Mouse (Mus musculus): ENCODE results near the gene Clcf1.
A peak's percentile ranks its signal among the peaks of the same experiment; 100 is the strongest.

The Clcf1 gene

GRCm38 (mm10) chr19:4214071-4214770, at the start of gene Clcf1, which contains the start of gene AC109138.7:
Gene Clcf1 (plus strand): TSS chr19:4214238.
Gene AC109138.7 (plus strand): TSS chr19:4214357.
- no peak for DNase-seq (ENCODE audit: low read depth, low spot score)

- DNase-seq (ENCODE audit: low read depth, low spot score): no peak
These were observed 49.3 kb upstream of the Clcf1 start for GRCm38 (mm10) chr19:4164721-4165120.

- no peak for DNase-seq (ENCODE audit: low read depth, low spot score)
These were observed 47.2 kb upstream of the Clcf1 start for GRCm38 (mm10) chr19:4166678-4167476.

- DNase-seq (ENCODE audit: low read depth, low spot score): peak; percentile 99
These were observed 44.7 kb upstream of the Clcf1 start for GRCm38 (mm10) chr19:4169378-4169784.

GRCm38 (mm10) chr19:4169810-4170209, 44.2 kb upstream of the Clcf1 start:
- DNase-seq (ENCODE audit: low read depth, low spot score): no peak

- DNase-seq (ENCODE audit: low read depth, low spot score): no peak
These were observed 43.2 kb upstream of the Clcf1 start for GRCm38 (mm10) chr19:4170723-4171392.

- DNase-seq (ENCODE audit: low read depth, low spot score): no peak
These were observed 42.4 kb upstream of the Clcf1 start for GRCm38 (mm10) chr19:4171393-4172290.

- no peak for DNase-seq (ENCODE audit: low read depth, low spot score)
These were observed 41.1 kb upstream of the Clcf1 start for GRCm38 (mm10) chr19:4172925-4173324.

- DNase-seq (ENCODE audit: low read depth, low spot score): peak; percentile 31
These were observed 38.6 kb upstream of the Clcf1 start, which contains the start of gene Carns1 for GRCm38 (mm10) chr19:4175368-4175947. Gene Carns1 (minus strand): TSS chr19:4175479.

- DNase-seq (ENCODE audit: low read depth, low spot score): no peak
These were observed 33.6 kb upstream of the Clcf1 start for GRCm38 (mm10) chr19:4180411-4180810.

- peak; percentile 63 for DNase-seq (ENCODE audit: low read depth, low spot score)
These were observed 32.1 kb upstream of the Clcf1 start for GRCm38 (mm10) chr19:4181892-4182291.

- no peak for DNase-seq (ENCODE audit: low read depth, low spot score)
These were observed 30.3 kb upstream of the Clcf1 start for GRCm38 (mm10) chr19:4183689-4184088.

- no peak for DNase-seq (ENCODE audit: low read depth, low spot score)
These were observed 28.8 kb upstream of the Clcf1 start for GRCm38 (mm10) chr19:4184976-4185975.

- DNase-seq (ENCODE audit: low read depth, low spot score): no peak
These were observed 26.7 kb upstream of the Clcf1 start for GRCm38 (mm10) chr19:4187303-4187702.

- no peak for DNase-seq (ENCODE audit: low read depth, low spot score)
These were observed 24.9 kb upstream of the Clcf1 start for GRCm38 (mm10) chr19:4189051-4189620.

- DNase-seq (ENCODE audit: low read depth, low spot score): no peak
These were observed 23.2 kb upstream of the Clcf1 start, which contains the start of gene Tbc1d10c for GRCm38 (mm10) chr19:4190831-4191334. Gene Tbc1d10c (minus strand): TSS chr19:4191284.

GRCm38 (mm10) chr19:4191528-4192250, 22.3 kb upstream of the Clcf1 start, which contains the start of gene Ppp1ca:
Gene Ppp1ca (plus strand): TSS chr19:4192065.
- DNase-seq (ENCODE audit: low read depth, low spot score): peak; percentile 96

Measured in mesoderm, embryonic 11.5 days (tissue).